Mouse (Mus musculus): ENCODE results near the gene Phldb1. TPM values are rescaled to one million over a fixed set of nuclear protein-coding genes. Genes with fewer than 3 reads are reported as not detected.

Gene Phldb1
- polyA plus RNA-seq, 1 experiment from 2014 or later, result 58.9 TPM

DNA sequence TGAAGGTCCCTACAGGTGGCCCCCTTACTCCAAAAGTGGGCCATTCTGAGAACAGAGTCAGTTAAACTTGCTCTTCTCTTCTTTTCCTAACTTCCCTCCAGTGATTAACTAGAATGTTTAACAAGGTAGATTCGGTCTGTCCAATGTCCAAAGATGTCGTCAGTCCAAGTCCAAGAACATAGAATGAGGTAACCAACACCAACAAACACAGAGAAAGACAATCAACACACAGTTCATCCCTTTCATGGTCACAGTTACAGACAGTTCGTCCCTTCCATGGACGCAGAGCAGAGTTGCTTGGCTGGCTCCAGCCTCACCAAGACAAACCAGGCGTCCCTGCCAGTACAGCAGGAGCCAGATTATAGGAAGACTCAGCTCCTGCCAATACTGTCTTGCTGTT lies 63.6 kb downstream of the Phldb1 start:
- no peak overlapping the region for H3K27ac ChIP-seq
- no peak for ATAC-seq (replicated peaks)
- H3K27me3 ChIP-seq (replicated peaks), result no peaks in the 10 kb centered on the region
- H3K4me2 ChIP-seq, result no peak overlapping the region
- no peaks in the 10 kb centered on the region for H3K36me3 ChIP-seq (replicated peaks)
- no peak overlapping the region for H3K4me3 ChIP-seq
- no peak overlapping the region for H3K9ac ChIP-seq
- H3K9me3 ChIP-seq, result no peaks in the 10 kb centered on the region
- 87% methylated on average over 5 of the region's 5 CpGs for WGBS
- no peaks in the 10 kb centered on the region for H3K4me1 ChIP-seq

DNA sequence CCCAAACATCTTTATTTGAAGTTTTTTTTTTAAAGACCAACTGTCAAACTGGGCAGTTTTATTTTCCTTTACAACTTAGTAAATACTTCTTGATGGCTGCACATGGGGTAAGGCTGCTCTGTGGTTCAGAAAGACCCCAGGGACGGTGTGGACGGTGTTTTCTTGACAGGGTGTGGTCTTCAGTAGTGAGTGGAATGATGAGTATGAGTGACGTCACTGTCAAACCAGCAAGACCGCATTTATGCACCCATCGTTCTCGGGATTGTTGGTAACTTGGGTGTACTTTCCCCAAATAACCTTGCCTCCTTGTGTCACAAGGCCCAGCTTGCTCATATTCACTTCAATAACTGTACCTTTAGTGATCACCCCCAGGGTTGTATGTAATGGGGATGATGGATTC lies 71.3 kb downstream of the Phldb1 start:
- 87% methylated on average over 6 of the region's 6 CpGs for WGBS
- H3K9me3 ChIP-seq, result no peaks in the 10 kb centered on the region
- no peak overlapping the region for H3K4me3 ChIP-seq
- H3K4me1 ChIP-seq, result no peaks in the 10 kb centered on the region
- no peak overlapping the region for H3K9ac ChIP-seq
- H3K27me3 ChIP-seq (replicated peaks), result no peaks in the 10 kb centered on the region
- H3K4me2 ChIP-seq, result no peak overlapping the region
- ATAC-seq (replicated peaks), result no peak
- no peaks in the 10 kb centered on the region for H3K36me3 ChIP-seq (replicated peaks)
- H3K27ac ChIP-seq, result no peak overlapping the region

DNA sequence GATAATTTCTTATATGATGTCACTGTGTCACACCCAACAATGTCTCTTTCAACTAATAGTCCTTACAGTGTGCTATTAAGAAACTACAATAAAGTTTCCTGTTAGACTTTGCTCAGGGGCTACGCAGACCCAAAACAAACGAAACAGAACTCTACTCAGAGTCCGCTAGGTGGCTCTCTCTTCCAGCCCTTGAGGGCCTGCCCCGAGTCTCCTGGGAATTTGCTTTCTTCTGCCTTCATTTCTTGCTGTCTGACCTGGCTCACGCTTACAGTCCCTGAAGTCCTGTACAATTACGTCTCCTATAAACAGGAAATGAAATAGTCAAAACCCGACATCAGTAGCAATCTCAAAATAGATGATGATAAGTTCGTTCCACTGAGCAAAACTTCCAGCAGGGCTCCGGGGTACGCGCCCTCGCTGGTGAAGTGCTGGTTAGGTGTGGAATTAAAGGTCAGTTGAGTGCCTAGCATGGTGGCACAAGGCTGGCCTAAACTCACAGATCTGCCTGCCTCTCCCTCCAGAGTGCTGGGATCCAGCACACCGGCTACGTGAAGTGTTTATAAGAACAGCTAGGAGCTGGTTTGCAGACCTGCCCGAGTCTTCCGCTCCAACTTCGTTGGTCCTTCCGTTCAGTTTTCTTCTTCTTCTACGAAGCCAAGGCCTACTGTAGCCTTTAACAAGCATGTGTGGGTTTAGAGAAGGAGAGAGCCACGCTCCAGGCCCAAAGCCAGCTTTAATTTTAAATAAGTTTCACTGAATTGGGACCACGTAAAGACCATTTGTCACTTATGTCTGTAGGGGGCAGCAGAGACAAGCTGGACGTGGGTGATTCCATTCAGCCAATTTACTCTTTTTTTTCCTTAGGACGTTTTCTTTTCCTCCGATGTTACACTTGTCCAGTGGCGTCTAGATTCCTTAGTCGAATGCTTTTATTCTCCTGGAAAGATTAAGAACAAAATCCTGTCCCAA lies 79.6 kb downstream of the Phldb1 start:
- 26% methylated on average over 26 of the region's 26 CpGs for WGBS
- Histone ChIP-seq H3K4me2 (peak overlapping the region; percentile 25), H3K9me3 (no peaks in the 10 kb centered on the region), H3K27me3 (replicated peaks) (no peaks in the 10 kb centered on the region), H3K9ac (no peak overlapping the region), H3K4me1 (peaks cover 7% of the 10 kb centered on the region), H3K27ac (no peak overlapping the region), H3K4me3 (no peak overlapping the region), H3K36me3 (replicated peaks) (no peaks in the 10 kb centered on the region)
- ATAC-seq (replicated peaks), result peak; percentile 27; the same call in 1 of the 2 replicates

DNA sequence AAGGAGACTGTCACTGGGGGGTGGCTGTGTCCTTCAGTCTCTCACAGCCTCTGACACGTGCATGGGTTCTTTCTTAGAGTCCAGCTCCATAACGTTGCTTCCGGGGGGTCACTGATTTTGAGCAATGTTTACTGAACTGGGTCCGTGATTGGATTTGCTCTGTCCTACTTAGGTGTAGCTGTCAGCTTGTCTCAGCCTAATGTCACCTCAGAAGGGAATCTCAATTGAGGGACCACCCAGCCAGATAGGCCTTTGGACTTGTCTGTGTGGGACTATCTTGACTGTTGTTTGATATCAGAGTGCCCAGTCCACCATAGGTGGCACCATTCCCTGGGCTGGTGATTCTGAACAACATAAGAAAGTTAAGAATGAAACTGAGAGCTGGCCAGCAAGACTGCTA lies 81.1 kb downstream of the Phldb1 start:
- H3K27ac ChIP-seq, result no peak overlapping the region
- no peaks in the 10 kb centered on the region for H3K9me3 ChIP-seq
- H3K4me2 ChIP-seq, result no peak overlapping the region
- peaks cover 7% of the 10 kb centered on the region for H3K4me1 ChIP-seq
- no peak overlapping the region for H3K9ac ChIP-seq
- 70% methylated on average over 4 of the region's 4 CpGs for WGBS
- ATAC-seq (replicated peaks), result no peak
- H3K4me3 ChIP-seq, result no peak overlapping the region
- no peaks in the 10 kb centered on the region for H3K27me3 ChIP-seq (replicated peaks)
- no peaks in the 10 kb centered on the region for H3K36me3 ChIP-seq (replicated peaks)

DNA sequence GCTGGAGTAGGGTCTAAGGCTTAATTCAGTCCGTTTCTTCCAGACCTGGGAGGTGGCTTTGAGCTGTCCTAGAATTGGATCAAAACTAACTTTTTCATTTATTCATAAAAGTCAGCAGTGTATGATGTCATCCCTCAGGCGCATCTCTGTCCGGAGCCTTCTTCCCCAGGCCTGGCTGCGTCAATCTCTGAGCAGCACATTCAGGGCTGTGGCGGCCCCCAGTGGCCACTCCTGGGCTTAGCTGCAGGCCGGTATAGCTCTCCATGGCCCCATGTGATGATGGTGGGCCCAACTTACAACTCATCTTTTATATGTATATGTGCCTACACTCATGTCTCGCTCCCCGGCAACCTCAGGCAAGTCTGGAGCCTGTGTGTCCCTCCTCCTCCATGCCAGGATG lies 83.0 kb downstream of the Phldb1 start:
- Histone ChIP-seq H3K9ac (no peak overlapping the region), H3K36me3 (replicated peaks) (no peaks in the 10 kb centered on the region), H3K4me2 (no peak overlapping the region), H3K4me1 (peaks cover 7% of the 10 kb centered on the region), H3K27ac (no peak overlapping the region), H3K27me3 (replicated peaks) (no peaks in the 10 kb centered on the region), H3K9me3 (no peaks in the 10 kb centered on the region), H3K4me3 (no peak overlapping the region)
- WGBS, result 12% methylated on average over 8 of the region's 8 CpGs
- ATAC-seq (replicated peaks), result peak; percentile 75; the same call in 1 of the 2 replicates

DNA sequence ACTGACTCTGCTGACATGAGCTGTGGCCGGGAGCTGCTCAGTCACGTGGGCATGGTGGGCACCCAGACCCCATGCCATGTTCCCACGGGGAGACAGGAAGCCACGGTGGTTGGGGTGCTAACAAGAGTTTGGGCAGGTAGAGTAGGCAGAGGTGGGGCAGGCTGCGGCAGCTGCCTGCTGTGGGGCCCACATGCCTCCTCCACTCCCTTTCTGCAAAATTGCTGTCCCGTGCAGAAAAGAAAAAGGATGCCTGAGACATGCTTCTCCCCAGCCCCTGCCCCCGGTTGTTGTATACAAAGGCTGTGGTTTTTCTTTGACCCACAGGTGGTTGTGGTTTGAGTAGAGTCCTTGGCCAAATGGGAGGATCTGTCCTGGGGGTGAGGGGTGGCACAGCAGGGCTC lies 86.1 kb downstream of the Phldb1 start:
- Histone ChIP-seq H3K4me3 (no peak overlapping the region), H3K36me3 (replicated peaks) (no peaks in the 10 kb centered on the region), H3K27ac (no peak overlapping the region), H3K9ac (no peak overlapping the region), H3K4me1 (no peaks in the 10 kb centered on the region), H3K27me3 (replicated peaks) (no peaks in the 10 kb centered on the region), H3K4me2 (no peak overlapping the region), H3K9me3 (no peaks in the 10 kb centered on the region)
- WGBS, result 82% methylated on average over 7 of the region's 7 CpGs
- ATAC-seq (replicated peaks), result no peak

DNA sequence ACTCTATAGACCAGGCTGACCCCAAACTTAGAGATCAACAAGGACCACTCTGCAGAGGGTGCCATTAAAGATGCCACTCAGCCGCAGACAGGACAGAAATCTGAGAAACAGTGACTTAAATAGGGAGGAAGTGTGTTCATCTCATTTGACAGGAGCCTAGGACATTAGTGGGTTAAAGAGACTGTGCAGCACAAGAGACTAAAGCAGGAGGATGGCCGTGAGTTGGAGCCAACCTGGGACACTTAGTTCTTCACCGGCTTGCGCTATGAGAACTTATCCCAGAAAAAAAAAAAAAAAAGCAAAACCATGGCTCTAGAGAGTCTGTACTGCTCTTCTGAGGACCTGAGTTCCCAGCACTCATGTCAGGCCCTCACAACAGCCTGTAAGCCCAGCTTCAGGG lies 87.3 kb downstream of the Phldb1 start:
- no peak overlapping the region for H3K9ac ChIP-seq
- ATAC-seq (replicated peaks), result no peak
- no peaks in the 10 kb centered on the region for H3K9me3 ChIP-seq
- no peaks in the 10 kb centered on the region for H3K4me1 ChIP-seq
- no peaks in the 10 kb centered on the region for H3K27me3 ChIP-seq (replicated peaks)
- 86% methylated on average over 4 of the region's 4 CpGs for WGBS
- no peak overlapping the region for H3K4me2 ChIP-seq
- H3K4me3 ChIP-seq, result no peak overlapping the region
- H3K36me3 ChIP-seq (replicated peaks), result no peaks in the 10 kb centered on the region
- no peak overlapping the region for H3K27ac ChIP-seq

DNA sequence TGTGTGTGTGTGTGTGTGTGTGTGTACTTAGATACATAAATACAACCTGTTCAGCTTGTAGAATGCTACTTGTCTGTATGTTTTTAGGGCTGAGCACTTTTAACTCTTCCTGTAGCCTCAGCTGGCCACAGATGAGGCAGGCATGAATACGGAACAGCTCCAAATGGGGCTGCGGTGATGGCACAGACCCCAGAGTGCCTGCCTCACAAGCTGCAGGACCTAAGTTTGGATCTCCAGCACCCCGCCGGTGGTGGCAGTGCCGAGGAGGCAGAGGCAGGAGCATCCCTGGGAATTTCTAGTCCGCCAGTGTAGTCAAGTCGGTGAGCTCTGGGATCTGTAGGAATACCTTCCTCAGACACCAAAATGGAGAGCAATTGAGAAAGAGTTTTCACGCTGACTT lies 88.0 kb downstream of the Phldb1 start:
- WGBS, result 92% methylated on average over 8 of the region's 8 CpGs
- Histone ChIP-seq H3K27ac (no peak overlapping the region), H3K9me3 (no peaks in the 10 kb centered on the region), H3K4me2 (no peak overlapping the region), H3K36me3 (replicated peaks) (no peaks in the 10 kb centered on the region), H3K9ac (no peak overlapping the region), H3K27me3 (replicated peaks) (no peaks in the 10 kb centered on the region), H3K4me1 (no peaks in the 10 kb centered on the region), H3K4me3 (no peak overlapping the region)
- no peak for ATAC-seq (replicated peaks)

DNA sequence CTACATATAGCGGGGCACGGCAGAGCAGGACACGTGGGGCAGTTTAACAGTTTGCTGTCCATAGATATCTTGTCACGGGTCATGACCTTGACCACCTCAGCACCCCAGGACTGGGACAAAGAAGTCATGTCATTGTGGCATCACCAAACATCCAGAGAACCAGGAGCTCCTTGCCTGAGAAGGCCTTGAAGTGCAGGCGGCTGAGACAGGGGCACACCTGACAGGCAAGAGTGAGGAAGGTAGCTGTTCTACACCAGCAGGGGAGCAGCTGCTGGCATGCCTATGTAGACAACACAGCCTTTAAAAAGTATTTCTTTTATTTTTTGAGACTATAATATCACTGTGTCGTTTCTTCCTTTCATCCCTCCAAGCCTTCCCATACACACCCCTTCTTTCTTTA lies 88.6 kb downstream of the Phldb1 start:
- H3K9ac ChIP-seq, result no peak overlapping the region
- 90% methylated on average over 6 of the region's 6 CpGs for WGBS
- no peaks in the 10 kb centered on the region for H3K4me1 ChIP-seq
- no peaks in the 10 kb centered on the region for H3K36me3 ChIP-seq (replicated peaks)
- ATAC-seq (replicated peaks), result no peak
- H3K4me2 ChIP-seq, result no peak overlapping the region
- no peaks in the 10 kb centered on the region for H3K27me3 ChIP-seq (replicated peaks)
- no peak overlapping the region for H3K27ac ChIP-seq
- H3K4me3 ChIP-seq, result no peak overlapping the region
- no peaks in the 10 kb centered on the region for H3K9me3 ChIP-seq

DNA sequence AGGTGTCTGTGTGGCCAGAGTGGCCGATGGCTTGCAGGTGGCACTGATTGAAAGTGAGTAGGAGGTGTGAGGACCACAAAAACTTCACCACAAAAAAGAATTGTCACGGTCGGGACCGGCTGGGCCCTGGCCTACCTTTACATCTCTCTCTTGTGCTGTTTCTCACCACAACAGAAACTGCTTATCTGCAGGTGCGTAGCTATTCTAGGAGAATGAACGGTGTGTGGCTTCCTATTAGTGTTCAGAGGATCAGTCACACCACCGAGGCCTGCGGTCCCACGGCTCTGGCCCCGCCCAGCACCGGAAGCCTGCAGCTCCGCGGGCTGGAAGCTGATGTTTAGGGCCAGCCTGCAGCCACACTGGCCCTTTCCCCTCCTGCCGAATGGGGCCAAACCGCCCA lies 89.1 kb downstream of the Phldb1 start:
- no peak overlapping the region for H3K27ac ChIP-seq
- no peak overlapping the region for H3K4me2 ChIP-seq
- H3K4me3 ChIP-seq, result no peak overlapping the region
- no peaks in the 10 kb centered on the region for H3K4me1 ChIP-seq
- H3K9ac ChIP-seq, result no peak overlapping the region
- H3K27me3 ChIP-seq (replicated peaks), result no peaks in the 10 kb centered on the region
- no peak for ATAC-seq (replicated peaks)
- 70% methylated on average over 15 of the region's 15 CpGs for WGBS
- H3K9me3 ChIP-seq, result no peaks in the 10 kb centered on the region
- no peaks in the 10 kb centered on the region for H3K36me3 ChIP-seq (replicated peaks)

DNA sequence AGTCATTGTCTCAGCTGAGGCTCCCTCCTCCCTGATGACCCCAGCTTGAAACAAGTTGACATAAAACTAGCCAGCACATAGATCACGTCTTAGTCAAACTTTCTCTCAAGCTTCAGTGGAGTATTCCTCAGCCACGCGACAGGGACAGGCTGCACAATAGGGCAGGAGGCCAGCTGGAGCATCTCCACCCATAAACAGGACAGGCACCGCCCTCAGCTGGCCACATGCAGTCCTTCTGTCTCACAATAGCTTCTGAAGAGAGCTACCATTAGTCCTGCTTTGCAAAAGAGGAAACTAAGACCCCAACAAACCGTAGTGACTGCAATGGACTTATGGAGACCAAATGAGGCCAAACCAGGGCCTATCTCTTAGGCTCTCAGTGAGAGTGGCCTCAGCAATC lies 89.5 kb downstream of the Phldb1 start:
- Histone ChIP-seq H3K9ac (no peak overlapping the region), H3K9me3 (no peaks in the 10 kb centered on the region)
- WGBS, result 76% methylated on average over 5 of the region's 5 CpGs

DNA sequence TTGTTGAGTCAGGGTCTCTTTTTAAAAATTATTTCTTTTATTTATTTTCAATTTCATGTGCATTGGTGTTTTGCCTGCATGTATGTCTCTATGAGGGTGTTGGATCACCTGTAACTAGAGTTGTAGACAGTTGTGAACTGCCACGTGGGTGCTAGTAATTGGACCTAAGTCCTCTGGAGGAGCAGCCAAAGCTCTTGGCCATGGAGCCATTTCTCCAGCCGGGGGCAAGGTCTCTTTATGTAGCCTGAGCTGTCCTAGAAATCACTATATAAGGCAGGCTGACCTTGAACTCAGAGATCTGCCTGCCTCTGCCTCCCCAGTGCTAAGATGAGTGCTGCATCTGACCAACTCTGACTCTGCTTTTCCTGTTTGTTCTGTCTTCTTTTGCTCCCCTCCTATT lies 90.8 kb downstream of the Phldb1 start:
- 0 out of 2 replicates have a peak, but pooled peaks cover 2% of the 10 kb centered on the region for H3K36me3 ChIP-seq (replicated peaks)

More for the DNA sequence above, 89.5 kb downstream of the Phldb1 start:
- no peak overlapping the region for H3K4me2 ChIP-seq
- 0 out of 2 replicates have a peak, but pooled peaks cover 2% of the 10 kb centered on the region for H3K36me3 ChIP-seq (replicated peaks)
- H3K4me1 ChIP-seq, result no peaks in the 10 kb centered on the region
- no peak for ATAC-seq (replicated peaks)
- H3K27ac ChIP-seq, result no peak overlapping the region
- no peak overlapping the region for H3K4me3 ChIP-seq
- no peaks in the 10 kb centered on the region for H3K27me3 ChIP-seq (replicated peaks)

DNA sequence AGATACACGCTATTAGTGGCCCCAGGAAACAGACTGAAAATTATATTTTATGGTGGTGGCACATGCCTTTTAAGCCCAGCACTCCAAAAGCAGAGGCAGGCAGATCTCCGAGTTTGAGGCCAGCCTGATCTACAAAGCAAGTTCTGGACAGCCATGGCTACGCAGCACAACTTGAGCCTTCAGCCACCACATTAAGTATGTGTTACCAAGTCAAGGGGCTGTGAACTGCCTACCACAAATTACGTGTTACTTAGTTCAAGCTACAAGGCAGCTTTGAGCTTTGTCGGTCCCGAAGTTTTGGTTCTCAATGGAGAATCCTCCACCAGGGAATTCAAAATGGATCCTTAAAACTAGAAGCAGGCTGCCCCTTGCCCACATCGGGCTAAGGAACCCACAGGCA lies 91.9 kb downstream of the Phldb1 start:
- H3K9ac ChIP-seq, result no peak overlapping the region
- no peak overlapping the region for H3K4me2 ChIP-seq
- H3K4me3 ChIP-seq, result no peak overlapping the region
- no peak overlapping the region for H3K27ac ChIP-seq
- ATAC-seq (replicated peaks), result no peak
- 95% methylated on average over 7 of the region's 7 CpGs for WGBS
- no peaks in the 10 kb centered on the region for H3K27me3 ChIP-seq (replicated peaks)
- no peaks in the 10 kb centered on the region for H3K9me3 ChIP-seq
- H3K4me1 ChIP-seq, result no peaks in the 10 kb centered on the region
- H3K36me3 ChIP-seq (replicated peaks), result peaks cover 8% of the 10 kb centered on the region; the same call in 1 of the 2 replicates

More for the DNA sequence above, 90.8 kb downstream of the Phldb1 start:
- H3K9ac ChIP-seq, result no peak overlapping the region
- H3K27ac ChIP-seq, result no peak overlapping the region
- 90% methylated on average over 2 of the region's 2 CpGs for WGBS
- H3K9me3 ChIP-seq, result no peaks in the 10 kb centered on the region
- ATAC-seq (replicated peaks), result no peak
- H3K4me1 ChIP-seq, result no peaks in the 10 kb centered on the region
- H3K4me2 ChIP-seq, result no peak overlapping the region
- no peak overlapping the region for H3K4me3 ChIP-seq
- no peaks in the 10 kb centered on the region for H3K27me3 ChIP-seq (replicated peaks)
